23 mouse cellular contexts compared by ENCODE assay signal in the genomic region with DNA sequence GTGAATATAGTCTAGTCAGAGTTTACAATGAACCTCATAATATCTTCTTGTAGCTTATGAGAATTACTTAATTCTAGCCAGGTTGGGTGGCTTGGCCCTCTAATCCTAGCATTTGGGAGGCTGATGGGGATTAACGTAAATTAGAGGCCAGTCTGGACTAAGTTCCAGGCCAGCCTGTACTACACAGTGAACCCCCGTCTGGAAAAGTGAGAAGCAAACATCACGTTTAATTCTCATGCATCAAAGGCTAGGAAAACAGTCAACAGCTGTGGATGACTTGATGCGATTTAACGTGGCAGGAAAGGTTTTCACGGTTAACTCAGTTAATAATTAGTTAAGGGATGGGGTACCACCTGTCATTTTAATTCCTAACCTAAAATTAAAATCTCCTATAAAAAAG.
"Had no signal": no experiment of that assay in that cellular context is flagged by ENCODE, and none has a peak within 500 bp of the region (broad histone marks: within the 10 kb centered on the region; RNA-seq: fewer than 3 reads in every experiment).

No protein-coding gene starts in this region.

- ATAC-seq: intestine, embryonic 15.5 days; liver, postnatal 0 days; lung, postnatal 0 days had no signal

- H3K4me1 ChIP-seq: intestine, embryonic 15.5 days; limb, embryonic 12.5 days; limb, embryonic 15.5 days; neural tube, embryonic 13.5 days had no signal

- H3K27ac ChIP-seq: intestine, embryonic 15.5 days; kidney, postnatal 0 days; limb, embryonic 12.5 days; limb, embryonic 15.5 days; liver, embryonic 14.5 days; macrophage; neural tube, embryonic 13.5 days; stomach, postnatal 0 days had no signal

- H3K4me2 ChIP-seq: intestine, embryonic 15.5 days; limb, embryonic 12.5 days; limb, embryonic 15.5 days; liver, embryonic 11.5 days; lung, embryonic 14.5 days; neural tube, embryonic 13.5 days had no signal

- H3K27me3 ChIP-seq: intestine, embryonic 15.5 days; limb, embryonic 12.5 days; limb, embryonic 15.5 days; neural tube, embryonic 13.5 days had no signal

- DNase-seq: kidney, adult 11 months; kidney, adult 8-10 months; kidney, postnatal 4 days; left cerebral cortex, postnatal 4 days; liver, postnatal 0 days; lung, embryonic 14.5 days; midbrain, embryonic 14.5 days; right cerebral cortex, adult 18-20 months; right cerebral cortex, postnatal 14 days; right cerebral cortex, postnatal 4 days; thymus, adult 2 months; thymus, postnatal 14 days had no signal

- H3K36me3 ChIP-seq: intestine, embryonic 15.5 days; limb, embryonic 12.5 days; limb, embryonic 15.5 days; neural tube, embryonic 13.5 days had no signal

- H3K9ac ChIP-seq: intestine, embryonic 15.5 days; limb, embryonic 12.5 days; limb, embryonic 15.5 days; liver, embryonic 14.5 days; liver, postnatal 0 days; lung, embryonic 14.5 days; neural tube, embryonic 13.5 days had no signal

- H3K4me3 ChIP-seq: intestine, embryonic 15.5 days; limb, embryonic 12.5 days; limb, embryonic 15.5 days; myocyte; neural tube, embryonic 13.5 days had no signal

- H3K9me3 ChIP-seq: intestine, embryonic 15.5 days; limb, embryonic 12.5 days; limb, embryonic 15.5 days; neural tube, embryonic 13.5 days had no signal
